Mouse (Mus musculus) kidney, embryonic 16.5 days (tissue): ENCODE measurements around the gene Gm1113. TPM values are rescaled to one million over a fixed set of nuclear protein-coding genes. Genes with fewer than 3 reads are reported as not detected.

Experiments
- polyA plus RNA-seq: library from polyadenylated mRNA; unstranded; fragments of >200 nt; fragmentation: Nextera tagmentation; extraction: Ambion mirVana; gene quantifications from 2 replicates; pipeline ENCODE4 v1.2.1, GENCODE M21; 2015

Gene Gm1113
- polyA plus RNA-seq, 1 experiment from 2014 or later, result not detected

Other genes starting within 250 kb of the Gm1113 start
- gene Cdon, start 97.1 kb downstream of the Gm1113 start, polyA plus RNA-seq, result 3.8 and 4.2 TPM in 2 replicates
- 2.3 TPM in 2 replicates for gene Ddx25, start 40.3 kb upstream of the Gm1113 start, polyA plus RNA-seq
- 20.6 and 24.0 TPM in 2 replicates for gene Pus3, start 40.3 kb upstream of the Gm1113 start, polyA plus RNA-seq
- 0.57 and 0.84 TPM in 2 replicates for gene Pate2, start 52.0 kb upstream of the Gm1113 start, polyA plus RNA-seq
- gene Hyls1, start 52.1 kb upstream of the Gm1113 start, polyA plus RNA-seq, result 15.3 and 16.4 TPM in 2 replicates
- gene Pate4, start 93.7 kb upstream of the Gm1113 start, polyA plus RNA-seq, result not detected in 2 replicates
- not detected in 2 replicates for gene Pate3, start 129.9 kb upstream of the Gm1113 start, polyA plus RNA-seq
- not detected in 2 replicates for gene Pate1, start 169.1 kb upstream of the Gm1113 start, polyA plus RNA-seq
- gene Gm17677, start 222.8 kb upstream of the Gm1113 start, polyA plus RNA-seq, result not detected in 2 replicates